Mouse (Mus musculus): ENCODE results near the gene Naaladl2. TPM values are rescaled to one million over a fixed set of nuclear protein-coding genes. Genes with fewer than 3 reads are reported as not detected.
"Not testable (repeated sequence)": the region's sequence is repeated elsewhere in the genome, so short reads cannot be mapped to it uniquely, and the experiment has no call there.

The Naaladl2 gene
- total RNA-seq, 2 experiments from 2014 or later = 3.9 to 4.9 TPM

DNA sequence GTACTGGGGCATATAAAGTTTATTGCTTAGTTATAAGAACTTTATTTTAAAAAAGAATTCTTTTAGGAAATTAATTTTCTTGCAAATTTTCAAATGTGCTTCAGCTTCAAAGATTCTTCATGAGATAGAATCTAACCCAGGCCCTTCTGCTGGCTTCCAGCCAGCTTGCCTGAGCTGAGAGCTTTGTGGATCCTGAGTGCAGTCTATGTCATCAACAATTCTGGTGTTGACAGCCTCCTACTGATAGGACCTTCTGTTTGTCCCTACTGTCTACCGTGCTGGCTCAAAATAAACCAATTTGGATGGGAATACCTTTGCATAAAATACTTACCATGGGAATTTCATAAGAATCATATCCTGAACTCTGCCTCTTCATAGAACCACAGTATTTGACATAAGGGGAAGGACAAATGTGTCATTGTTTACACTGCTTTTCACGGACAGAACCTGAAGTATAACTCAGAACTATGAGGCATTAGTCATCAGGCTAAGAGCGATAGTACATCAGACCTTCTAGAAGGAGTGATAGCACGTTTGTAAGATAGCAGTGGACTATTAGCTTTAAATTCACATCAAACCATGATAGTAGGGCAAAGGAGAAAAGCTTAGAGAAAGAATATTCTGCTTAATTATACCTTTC lies 829.3 kb downstream of the Naaladl2 start:
- DNase-seq = no peak

DNA sequence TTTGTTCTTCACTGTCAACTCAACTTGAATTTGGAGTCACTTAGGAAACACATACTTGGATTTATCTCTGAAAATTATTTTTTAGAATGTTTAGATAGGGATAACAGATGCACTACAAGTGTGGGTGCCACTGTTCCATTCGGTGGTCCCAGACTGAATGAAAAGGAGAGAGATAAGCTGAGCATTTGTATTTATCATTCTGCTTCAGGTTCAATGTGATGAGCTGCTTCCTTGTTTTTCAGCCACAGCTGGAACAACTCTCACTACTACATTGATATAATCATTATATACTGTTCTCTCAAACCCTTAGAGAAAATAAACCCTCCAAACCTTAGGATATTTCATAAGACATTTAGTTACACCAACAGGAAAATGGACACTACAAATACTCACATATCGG lies 918.6 kb downstream of the Naaladl2 start:
- no peak for DNase-seq

DNA sequence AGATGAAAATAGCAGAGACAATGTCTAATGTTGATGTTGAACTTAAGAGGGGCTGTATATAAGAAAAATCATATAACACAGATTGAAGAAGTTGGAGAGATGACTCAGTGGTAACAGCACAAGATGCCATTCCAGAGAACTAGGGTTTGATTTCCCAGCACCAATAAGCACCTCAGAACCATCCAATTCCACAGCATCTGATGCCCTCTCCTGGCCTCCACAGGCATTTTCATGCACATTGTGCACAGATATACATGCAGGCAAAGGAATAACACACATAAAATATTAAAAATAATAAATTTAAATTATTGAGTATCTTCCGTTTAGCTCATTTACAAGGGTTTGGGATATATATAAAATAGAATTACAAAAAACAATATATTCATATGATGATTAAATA lies 926.6 kb downstream of the Naaladl2 start:
- DNase-seq = no peak

DNA sequence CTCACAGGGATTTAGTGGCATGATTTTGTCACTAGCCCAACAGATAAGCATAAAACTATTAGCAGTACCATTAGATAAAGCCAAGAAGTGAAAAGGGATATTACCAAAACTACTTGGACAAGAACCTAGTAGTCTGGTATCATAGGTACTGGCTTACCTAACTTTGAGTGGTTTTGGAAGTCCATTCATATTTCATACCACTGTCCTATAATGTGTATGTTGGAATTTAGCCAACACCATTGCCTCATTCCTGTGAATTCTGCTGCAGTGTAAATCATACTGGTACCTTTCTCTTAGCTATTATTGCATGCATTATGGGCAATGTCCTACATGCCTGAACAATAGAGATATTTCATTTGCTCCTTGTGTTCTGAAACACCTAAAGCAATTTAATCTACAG lies 977.5 kb downstream of the Naaladl2 start:
- no peak for DNase-seq

DNA sequence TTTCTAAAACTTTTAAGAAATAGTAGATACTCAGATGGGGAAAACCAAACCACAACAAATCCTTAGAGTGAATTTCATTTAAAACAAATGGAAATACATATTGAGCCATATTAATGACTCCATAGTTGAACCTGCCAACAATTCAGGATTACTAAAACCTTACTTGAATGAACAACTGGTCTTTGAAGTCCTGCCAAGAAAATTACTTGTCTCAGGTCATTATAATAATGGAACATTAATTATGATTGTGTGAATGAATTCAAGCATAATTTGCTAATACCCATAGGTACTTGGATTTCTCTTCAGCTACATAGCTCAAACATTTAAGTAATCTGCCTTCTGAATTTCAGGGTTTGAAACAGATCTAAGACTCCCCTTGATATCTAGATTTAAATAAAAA lies 980.1 kb downstream of the Naaladl2 start:
- no peak for DNase-seq

DNA sequence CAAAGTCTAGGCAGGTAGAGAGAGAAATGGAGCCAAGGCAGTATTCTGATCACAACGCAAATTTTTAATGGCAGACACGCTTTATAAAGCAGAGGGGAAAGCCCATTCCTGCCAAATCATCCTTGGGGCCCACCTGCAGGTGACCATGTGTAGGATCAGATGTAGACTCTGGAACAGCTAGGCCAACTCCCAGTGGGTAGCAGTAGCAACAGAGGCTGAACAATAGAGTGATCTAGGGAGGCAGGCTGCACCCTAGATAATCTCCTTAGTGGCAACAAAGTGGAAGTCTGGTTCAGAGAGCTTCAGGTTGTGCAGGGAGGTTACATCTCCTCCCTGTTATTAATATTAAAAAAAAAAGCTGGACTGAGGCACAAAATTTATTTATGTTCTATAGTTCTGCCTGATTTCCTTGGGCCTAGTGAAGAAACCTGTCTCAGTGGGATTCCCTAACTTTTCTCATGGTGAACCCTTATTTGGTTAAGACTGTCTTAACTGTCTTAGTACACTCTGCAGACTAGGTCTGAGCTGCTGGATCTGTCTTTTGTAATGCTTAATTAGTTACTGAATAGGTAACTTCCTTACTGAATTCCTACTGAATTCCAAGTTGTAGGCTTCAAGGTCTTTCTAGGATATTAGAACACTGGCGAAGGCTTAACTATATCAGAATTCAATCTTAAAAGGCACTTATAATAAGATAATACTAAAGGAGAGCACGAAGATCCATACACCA lies 992.8 kb downstream of the Naaladl2 start:
- DNase-seq = not testable (repeated sequence)

DNA sequence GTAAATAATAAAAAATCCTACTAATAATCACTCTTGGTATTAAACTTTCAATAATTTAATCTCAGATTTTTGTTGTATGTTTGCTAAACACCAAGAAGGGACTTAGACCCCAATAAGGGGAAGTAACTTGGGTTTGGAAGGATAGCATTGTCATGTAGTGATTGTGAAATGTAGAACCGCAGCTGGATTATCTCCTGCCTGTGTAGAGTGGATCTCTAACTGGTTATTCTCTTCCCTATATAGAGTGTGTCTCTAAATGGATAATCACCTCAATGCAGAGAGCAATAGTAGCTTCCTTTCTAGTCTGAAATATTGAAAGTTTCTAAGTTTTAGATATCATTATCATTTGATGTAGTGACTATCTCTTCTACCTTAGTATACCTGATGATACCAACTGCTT lies 1001.3 kb downstream of the Naaladl2 start:
- DNase-seq = no peak

DNA sequence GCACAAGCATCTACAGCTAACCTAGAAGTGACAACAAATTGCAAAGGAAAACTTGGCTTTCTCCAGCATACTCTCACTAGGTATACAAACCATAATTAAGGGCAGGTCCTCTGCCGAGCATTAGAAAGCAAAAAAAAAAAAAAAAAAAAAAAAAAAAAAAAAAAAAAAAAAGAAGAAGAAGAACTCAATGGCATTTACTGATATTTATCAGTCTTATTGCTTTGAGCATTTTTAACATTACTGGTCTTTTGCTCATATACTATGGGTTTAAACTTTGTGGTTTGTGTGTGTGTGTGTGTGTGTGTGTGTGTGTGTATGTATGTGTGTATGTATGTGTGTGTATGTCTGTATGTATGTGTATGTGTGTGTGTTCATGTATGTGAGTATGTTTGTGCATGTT lies 1006.1 kb downstream of the Naaladl2 start:
- DNase-seq = no peak

DNA sequence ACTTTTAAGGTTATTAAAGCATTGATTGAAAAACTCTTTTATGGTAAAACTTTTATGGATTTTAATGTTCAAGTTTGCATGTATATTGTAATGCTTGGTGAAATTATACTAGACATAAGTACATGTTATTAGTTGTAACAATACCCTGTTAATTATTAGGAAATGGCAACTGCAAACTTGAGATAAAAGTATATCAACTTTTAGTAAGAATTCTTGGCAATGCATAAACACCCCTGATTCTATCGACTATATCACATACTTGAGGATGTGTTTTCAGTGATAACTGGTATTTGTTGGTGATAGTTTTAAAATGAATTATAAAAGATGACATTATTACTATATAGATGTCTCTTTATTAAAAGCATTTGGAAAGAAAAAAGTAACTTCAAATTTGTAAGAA lies 1017.9 kb downstream of the Naaladl2 start:
- DNase-seq = no peak

DNA sequence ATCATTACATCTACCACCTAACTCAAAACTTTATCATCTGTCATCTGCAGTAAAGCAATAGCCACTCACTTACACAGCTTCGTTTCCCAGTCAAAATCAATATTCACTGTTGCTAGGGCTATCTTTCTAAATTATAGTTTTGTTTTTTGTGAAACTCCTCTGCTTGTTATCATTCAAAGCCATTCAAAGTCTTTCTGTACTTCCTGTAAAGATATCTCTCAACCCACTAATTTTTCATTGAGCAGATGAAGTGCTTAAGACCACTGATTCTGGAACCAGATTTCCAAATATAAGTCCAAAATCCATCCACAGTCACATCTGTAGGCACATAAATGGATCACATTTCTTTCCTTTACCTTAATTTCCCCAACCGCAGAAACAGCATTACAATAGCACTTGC lies 1020.0 kb downstream of the Naaladl2 start:
- no peak for DNase-seq

DNA sequence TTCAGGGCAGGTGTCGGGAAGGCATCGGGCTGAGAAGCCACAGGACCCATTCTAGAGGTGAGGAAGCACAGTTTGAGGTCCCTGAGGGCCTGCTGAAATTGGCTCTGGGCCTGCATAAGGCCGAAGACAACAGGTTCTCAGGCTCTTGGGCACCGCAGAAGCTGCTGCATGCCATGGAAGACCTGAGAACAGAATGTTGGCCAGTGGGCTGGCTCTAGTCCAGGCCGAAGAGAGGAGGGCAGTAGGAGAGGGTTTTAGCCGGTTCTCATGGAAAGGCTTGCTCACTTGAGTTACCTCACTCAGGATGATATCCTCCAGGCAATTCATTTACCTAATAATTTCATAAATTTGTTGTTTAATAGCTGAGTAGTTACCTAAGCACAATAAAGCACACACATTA lies 1025.9 kb downstream of the Naaladl2 start:
- no peak for DNase-seq

DNA sequence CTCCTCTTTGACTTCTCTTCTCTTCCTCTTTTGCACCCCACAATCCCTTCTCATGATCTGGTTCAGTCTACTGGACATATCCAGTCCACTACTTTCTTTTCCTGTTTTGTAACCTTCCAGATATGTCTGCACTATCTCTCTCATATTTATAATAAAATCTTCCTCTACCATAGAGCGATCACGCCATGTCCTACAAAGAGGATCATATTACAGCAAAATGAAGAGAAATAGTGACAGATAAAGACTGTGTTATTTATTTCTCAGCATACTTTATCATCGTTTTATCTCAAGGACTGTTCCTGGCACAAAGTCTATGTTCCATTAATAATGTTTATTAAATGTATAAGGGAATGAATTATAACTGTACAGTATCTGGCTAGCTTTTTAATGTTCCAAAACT lies 1029.2 kb downstream of the Naaladl2 start:
- no peak for DNase-seq

DNA sequence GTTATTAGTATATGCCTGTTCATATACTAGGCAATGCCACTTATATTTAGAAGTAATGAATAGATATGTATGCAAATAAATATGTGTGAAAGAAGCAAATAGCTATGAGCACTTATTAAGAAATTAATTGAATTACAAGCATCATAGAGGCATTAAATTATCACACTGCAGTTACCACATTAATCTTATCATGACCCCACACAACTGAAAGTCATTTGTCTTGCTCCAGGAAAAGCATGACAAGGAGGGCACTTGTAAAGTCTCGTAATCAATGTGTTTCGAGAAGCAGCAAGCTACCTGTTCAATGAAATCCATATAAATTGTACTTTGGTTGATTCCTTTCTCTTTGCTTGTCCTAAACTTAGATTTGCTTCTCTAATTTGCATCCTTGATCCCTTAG lies 1030.7 kb downstream of the Naaladl2 start:
- no peak for DNase-seq

DNA sequence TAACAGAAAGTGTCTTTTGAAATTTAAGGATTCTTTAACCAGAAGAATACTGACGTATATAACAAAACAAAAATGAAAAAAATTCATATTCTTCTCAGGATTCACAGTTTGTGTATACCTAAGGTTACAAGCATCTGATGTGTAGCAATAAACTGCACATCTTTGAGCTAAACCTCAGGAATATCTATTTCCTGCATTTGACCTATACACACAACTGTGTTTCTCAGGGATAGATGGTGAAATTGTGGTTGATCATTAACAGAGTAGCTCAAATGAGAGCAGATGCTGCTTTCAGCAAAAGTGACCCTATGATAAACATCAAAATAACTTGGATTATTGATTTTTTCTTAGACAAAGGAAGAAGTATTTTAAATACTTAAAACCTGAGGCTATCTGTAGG lies 1037.7 kb downstream of the Naaladl2 start:
- DNase-seq = no peak

DNA sequence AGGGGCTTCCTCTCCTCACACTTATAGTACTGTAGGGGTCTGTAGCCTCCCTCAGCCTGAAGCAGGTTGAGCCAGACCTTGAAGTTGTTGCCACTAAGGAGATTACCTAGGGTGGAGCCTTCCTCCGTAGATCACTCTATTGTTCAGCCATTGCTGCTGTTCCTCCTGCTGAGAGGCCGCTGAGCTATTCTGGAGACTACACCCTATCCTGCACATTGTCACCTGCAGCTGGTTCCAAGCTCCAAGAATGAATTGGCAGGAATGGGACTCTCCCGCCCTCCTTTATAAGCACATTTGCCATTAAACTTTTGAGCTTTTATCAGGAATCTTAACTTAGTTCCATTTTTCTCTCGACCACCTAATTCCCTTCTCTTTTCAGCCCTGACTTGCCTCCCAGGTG lies 1064.3 kb downstream of the Naaladl2 start:
- no peak for DNase-seq

DNA sequence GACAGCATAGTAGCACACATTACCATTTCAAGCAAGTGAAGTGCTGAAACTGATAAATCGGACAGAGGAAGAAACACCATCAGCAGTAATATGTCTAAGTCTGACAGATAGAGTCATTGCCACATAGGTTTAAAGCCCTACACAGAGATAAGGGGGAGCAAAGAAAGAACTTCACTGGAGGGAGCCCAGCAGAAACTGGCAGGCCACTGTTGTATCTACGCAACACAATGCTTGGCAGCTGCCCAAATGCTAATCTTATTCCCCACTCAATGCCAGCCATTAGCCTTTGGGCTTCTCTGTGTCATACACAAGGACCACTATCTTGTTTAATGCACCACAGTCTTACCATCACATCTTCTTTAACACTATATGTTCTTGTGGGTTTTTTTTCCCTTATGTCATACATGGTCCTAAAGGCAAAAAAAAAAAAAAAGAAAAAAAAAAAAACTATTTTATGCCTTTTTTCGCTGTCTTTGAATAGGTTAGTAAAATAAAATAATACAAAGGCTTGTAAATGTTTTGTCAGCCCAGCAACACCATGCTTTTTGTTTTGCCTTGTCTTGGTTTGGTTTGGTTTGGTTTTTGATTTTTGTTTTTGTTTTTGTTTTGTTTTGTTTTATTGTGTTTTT lies 1072.8 kb downstream of the Naaladl2 start:
- peak; percentile 65 for DNase-seq

DNA sequence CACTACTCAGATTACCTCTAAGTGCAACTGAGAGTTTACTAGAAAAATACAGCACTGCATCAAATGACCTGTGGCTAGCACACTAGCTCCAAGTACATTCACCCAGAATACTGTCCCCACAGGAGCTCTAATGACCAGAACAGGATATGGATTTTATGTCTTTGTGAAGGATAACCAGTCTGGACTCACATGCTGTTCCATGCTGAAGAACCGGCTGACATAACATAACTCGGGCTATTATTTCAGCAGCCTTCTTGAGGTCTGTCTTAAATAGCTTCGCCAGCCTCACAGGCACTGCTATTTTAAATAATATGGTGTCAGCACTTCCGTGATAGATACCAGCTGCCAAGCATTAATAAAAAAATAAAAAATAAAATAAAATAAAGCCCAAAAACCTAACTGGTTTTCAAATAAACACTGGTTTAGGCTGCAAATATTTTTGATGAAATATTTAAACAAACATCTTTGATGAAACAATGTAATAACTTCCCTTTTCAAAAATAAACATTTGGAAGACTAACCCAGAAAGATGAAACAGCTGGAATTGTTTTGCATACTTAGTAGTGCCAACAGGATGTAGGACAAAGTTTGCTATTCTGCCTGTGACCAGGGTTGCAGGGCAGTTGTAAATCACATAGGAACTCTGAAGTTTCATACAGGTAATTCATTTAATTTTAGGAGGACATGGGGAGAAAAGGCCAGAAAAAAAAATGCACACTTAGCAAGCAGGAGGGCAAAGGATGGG lies 1073.5 kb downstream of the Naaladl2 start:
- no peak for DNase-seq

DNA sequence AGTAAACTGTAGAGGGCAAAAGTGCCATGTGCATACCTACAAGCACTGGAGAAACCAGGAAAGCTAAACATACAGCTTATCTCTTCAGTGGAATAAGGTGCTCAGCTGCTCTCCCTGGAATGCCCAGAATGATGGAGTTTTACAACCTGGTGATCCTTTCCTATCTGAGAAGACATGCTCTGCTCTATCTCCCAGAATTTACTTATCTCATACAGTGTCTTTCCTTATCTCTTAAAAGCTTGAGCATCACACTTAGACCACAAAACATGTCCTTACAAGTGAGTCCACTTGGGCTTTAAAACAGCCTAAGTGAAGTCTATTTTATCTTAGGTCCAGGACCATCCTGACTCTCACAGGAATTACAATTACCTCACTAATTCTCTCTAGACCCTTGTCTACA lies 1095.8 kb downstream of the Naaladl2 start:
- DNase-seq = no peak

DNA sequence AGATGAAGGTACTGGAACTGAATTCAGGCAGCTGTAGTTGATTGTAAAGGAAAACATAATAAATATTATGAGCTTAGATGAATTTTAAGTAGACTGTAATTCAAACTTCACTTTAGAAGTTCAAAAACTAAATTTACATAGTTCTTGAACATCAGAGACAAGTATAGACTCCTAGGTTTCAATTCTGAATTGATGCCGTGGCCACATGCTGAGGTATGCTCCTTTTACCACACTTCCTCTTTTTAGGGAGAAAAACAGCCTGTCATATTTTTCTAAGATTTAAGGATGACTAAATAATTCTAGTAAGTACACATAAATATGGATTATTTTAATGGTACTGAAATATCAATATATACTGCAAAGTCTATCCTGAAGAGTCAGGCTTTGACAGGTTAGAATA lies 1142.3 kb downstream of the Naaladl2 start:
- DNase-seq = no peak

DNA sequence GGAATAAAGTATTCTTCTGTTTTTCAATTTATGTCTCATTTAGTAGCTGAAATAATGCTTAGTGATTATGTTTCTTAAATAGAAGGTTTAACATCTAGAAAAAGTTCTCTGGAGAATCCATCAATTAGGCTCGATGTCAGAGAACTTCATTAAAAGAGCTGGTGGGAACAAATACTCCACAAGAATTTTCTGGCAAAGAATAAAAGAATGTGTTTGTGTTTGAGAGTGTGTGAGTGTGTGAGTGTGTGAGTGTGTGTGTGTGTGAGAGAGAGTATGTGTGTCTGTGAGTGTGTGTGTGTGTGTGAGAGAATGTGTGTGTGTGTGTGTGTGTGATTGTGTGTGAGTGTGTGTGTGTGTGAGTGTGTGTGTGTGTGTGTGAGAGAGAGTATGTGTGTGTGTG lies 1170.3 kb downstream of the Naaladl2 start:
- no peak for DNase-seq

DNA sequence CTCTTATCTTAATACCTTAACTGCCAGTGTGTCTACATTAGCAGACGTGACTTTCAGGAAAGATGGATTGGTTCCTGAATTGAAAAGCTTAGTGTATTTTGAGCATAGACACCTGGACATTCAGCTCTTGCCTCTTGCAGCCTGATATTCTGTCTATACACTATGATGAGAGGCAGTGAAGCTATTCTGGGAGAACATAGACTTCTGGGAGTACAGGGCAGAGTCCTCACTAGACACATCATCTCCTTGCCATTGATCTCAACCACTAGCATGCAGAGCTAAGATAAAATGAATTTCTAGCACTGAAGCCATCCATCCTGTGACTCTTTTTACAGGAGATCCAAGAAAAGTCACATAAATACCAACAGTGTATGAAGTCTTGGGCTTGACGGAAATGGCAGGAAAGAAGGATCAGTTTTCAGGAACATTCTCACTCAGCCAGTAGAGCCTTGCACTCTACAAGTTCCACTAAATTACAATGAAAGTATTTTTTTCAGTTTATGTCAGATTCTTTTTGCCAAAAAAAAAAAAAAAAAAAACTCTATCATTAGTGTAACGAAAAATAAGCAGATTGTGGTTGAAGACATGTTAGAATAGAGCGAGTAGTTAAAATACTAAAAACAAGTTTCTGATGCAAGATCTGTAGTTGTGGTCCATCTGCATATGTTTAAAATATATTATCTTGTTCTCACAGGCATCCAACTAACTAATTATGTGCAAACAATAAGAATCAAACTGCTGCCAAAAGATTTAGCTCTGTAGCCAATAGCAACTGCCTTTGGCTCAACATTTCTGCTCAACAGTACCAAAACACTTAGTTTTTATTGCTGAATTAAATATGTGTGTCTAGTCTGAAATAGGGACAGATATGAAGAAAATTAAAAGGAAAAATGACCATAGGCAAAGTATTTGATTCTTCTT lies 1171.1 kb downstream of the Naaladl2 start:
- no peak for DNase-seq
